Mouse (Mus musculus): Measurements from ENCODE around the gene Tbc1d12.
"Not testable (repeated sequence)": the region's sequence is repeated elsewhere in the genome, so short reads cannot be mapped to it uniquely, and the experiment has no call there.

Gene Tbc1d12

DNA sequence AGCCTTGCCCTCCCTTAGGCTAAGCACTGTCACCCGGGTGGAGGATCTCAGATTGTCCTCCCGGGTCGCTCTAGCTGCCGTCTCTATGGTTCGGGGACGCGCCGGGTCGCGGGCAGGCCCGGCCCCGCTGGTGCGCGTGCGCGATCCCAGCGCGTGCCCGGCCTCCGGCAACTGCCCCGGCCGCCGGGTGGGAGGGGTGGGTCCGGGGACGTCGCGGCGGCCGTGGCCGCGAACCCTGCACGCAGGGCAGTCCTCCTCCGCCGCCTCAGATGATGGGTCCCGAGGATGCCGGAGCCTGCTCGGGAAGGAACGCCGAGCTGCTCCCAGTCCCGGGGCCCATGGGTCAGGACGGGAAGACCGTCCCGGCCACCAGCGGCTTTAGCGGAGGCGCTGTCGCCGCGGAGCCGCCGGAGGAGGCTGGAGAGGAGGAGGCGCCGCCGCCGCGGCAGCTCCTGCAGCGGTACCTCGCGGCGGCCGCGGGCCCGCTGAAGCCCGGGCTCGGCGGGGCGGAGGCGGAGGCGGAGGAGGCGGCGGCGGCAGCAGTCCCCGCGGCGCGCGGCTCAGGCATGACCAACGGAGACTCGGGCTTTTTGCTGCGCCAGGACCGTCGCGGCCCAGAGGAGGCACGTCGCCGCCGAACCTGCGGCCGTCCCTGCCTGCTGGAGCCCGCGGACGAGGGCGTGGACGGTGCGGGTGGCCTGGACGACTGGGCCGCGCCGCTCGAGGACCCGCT is at the start of gene Tbc1d12:
Gene Tbc1d12 (plus strand): TSS at position 142 of the 733 bp plus-strand sequence.
- DNase-seq (ENCODE audit: low spot score in 2 of 2) = peak; percentile 88 to 90

DNA sequence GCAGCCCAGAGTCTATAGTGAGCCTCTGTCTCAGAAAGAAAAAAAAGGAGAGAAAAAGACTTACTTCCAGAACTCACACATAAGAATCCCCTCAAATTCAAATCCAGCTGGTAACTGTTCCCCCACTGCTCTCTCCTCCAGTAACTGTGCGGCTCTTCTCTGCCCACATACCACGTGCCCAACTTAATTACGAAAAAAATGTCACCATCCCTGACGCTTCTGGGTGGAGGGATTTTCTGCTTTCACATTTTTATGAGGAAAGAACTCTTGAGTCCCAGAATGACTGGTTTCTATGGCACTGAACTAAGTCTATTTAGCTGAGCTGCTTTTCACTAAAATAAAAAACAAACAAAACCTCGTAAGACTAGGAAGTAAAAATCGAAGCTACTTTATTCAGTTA is 48.6 kb upstream of the Tbc1d12 start:
- no peak for DNase-seq (ENCODE audit: low spot score in 2 of 2)

DNA sequence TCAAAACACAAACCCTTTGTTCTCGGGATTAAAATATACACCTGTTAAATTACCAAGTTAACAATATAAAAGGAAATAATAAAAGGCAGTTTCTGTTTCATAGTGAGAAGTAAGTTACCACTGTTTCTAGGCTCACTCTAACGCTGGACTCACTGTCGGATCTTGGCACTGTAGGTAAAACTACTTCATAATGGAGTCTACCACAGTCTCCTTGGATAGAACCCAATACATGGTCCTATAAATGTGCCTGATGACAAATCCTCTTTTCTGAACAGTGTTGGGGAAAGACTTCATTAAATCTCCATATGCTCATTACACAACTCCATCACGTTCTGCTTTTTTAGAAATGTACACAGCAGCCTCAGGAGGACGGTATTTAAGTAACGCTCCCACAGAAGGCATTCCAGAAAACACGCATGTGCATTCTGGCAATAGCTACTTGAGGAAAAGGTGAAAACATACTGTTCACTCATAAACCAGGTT is 42.8 kb upstream of the Tbc1d12 start:
- DNase-seq (ENCODE audit: low spot score in 2 of 2) = no peak

DNA sequence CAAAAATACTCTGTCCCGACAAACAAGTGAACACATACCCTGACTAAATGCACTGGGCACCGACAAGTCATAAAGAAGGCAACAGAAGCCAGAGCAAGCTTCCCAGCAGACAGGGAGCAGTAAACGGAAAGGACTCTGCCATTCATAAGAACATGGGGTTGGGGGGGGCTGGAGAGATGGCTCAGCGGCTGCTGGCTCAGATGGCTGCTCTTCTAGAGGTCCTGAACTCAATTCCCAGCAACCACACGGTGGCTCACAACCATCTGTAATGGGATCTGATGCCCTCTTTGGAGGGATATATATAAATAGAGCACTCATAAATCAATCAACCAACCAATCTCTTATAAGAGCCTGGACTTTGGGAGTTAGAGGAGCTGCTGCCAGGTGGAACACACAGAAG is 39.8 kb upstream of the Tbc1d12 start:
- DNase-seq (ENCODE audit: low spot score in 2 of 2) = no peak

DNA sequence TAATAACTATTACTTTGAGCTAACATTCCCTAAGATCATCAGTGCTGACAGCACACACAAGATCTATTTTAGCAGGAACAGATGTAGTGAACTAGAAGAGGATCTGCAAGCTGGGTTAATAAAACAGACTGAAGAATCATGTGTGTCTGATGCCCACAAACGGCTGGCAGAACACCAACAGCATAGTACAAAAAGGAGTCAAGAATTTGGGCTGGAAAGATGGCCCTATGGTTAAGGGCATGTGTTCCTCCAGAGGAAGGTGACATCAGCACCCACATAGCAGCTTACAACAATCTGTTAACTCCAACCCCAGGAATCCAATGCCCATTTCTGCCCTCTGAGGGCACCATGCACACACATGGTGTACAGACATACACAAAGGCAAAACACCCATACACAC is 38.1 kb upstream of the Tbc1d12 start:
- no peak for DNase-seq (ENCODE audit: low spot score in 2 of 2)

DNA sequence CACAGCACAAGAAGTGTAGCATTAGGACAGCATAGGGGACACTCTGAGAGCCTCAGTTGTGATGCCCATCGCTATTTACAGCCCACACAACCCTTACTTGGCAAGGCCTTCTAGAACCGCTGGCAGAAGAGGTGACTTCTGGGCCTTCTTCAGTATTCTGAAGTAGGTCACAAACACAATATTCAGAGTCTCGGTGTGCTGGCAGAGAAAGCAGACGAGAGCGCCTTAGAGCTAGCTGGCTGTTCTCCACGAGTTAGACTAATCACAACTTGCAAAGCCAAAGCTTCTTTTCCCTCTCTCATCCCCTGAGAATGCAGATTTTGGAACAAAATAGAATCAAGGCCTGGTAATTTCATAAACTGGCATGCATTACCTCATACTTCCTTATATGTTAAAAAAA is 37.6 kb upstream of the Tbc1d12 start:
- DNase-seq (ENCODE audit: low spot score in 2 of 2) = no peak

DNA sequence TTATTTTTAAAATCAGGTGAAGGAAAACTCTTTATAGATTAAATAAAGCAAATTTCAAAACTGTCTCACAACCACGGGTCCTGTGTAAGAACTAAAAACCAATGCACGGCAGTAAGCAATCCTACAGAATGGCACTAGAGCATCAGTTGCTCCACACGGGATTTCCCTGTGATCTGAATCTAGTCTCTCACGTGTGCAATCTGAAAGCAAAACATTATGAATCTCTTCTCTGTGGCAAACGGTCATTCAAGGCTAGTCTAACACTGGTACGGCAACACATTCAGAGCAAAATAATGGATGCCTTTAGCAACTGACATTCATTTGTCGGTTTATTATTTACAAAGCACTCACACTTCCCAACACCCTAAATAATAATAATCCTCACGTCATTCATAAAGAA is 18.2 kb upstream of the Tbc1d12 start:
- DNase-seq (ENCODE audit: low spot score in 2 of 2) = no peak

DNA sequence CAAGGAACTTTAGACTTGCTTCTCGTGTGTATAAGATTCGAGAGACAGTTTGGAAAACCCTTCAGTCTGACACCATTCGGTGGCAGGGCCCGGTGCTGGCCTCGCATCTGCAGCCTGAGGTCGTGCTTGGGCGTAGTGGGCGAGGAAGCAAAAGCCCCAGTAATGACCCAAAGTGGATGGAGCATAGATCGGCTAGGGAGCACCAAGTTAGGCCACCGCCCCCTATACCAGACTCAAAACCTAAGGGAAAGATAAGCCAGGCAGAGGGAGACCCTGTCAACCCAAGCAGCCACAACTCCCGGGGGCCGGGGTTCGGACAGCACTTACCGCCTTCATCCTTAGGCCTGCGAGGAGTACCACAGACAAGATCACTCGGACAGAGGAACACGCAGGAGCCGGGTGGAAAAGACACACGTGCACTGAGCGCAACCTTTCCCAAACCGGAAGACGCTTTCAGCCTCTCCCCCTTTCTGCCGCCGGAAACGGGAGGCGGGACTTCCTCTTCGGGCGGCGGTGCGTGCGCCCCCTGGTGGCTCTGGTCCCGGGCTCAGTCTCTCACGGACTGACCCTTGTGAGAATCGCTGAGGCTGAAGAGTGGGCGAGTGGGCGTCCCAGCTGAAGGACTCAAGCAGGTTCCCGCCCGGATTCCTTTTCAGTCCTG is 17.5 kb upstream of the Tbc1d12 start, which contains the start of gene Noc3l:
Gene Noc3l (minus strand): TSS at position 472 of the 661 bp plus-strand sequence.
- peak; percentile 87 to 91 for DNase-seq (ENCODE audit: low spot score in 2 of 2)

DNA sequence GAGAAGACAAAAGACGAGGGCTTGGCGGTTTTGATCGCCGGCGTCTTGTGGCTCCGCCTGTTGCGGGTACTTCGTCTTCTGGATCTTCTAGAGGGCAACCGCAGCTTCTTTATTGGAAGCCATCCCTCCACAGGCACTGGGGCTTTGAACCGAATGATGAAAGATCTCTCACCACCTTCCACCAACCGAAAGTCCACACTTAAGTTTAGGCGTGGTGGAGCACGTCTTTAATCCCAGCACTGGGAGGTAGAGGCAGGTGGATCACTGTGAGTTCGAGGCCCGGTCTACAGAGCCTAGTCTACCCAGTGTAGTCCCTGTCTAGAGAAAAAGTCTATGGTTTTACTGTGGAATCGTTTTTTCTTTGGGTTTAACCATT is 17.0 kb upstream of the Tbc1d12 start:
- DNase-seq (ENCODE audit: low spot score in 2 of 2) = no peak

DNA sequence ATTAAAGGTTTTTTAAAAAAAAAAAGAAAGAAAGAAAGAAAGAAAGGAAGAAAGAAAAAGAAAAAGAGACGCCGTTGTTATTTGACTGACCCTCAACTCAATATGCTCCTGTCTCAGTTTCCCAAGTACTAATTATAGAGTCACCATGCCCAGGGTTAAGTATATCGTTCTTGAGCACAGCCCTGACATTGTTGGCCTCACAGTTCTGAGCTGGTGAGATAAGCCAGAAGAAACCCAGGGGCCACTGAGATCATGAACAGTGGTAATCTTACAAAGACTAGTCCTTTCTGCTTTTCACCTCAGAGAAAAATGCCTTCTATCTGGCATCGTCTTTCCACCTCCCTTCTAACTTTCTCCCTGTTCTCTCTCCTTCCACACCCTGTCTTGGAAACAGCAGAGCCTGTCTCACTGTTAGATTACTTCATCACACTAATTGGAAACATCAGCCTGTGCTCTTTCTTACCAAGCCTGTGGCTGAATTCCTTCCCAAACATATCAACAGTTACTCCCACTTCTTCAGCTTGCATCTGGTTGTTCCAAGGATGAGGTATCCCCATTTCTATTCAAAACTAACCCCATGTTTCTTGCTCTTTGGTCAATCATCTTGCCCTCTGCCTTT is 16.1 kb upstream of the Tbc1d12 start:
- no peak for DNase-seq (ENCODE audit: low spot score in 2 of 2)

DNA sequence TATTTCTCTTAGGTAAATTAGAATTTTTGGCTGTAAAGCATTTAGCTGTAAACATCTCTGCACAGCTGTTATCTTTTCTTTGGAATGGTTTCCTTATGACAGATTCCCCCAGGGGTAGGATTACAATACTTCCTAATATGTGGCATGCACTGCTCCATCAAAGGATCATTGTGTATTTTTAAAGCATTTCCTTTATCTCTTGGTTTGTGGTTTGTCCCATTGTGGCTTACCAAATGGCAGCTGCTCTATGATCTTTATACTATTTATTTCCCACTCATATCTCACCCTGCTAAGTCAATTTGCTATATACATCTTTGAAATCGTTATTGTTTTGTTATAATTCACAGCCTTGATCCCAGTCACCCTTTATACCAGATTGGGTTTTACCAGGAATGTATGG is 3.2 kb upstream of the Tbc1d12 start:
- no peak for DNase-seq (ENCODE audit: low spot score in 2 of 2)

DNA sequence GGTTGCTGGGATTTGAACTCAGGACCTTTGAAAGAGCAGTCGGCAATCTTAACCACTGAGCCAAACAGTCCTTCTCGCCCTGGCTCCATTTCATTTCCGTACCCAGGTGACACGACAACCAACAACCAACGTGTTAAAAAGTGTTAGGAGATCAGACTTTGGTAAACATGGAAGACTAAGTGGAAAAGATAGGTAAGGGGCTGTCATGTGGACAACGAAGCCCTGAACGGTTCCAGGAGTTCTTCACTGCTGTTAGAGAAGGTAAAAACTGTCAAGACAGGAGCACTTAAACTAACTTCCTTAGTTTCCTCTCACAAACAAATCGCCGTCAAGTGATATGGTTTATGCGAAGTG is 318 bp upstream of the Tbc1d12 start:
- DNase-seq (ENCODE audit: low spot score in 2 of 2) = no peak

DNA sequence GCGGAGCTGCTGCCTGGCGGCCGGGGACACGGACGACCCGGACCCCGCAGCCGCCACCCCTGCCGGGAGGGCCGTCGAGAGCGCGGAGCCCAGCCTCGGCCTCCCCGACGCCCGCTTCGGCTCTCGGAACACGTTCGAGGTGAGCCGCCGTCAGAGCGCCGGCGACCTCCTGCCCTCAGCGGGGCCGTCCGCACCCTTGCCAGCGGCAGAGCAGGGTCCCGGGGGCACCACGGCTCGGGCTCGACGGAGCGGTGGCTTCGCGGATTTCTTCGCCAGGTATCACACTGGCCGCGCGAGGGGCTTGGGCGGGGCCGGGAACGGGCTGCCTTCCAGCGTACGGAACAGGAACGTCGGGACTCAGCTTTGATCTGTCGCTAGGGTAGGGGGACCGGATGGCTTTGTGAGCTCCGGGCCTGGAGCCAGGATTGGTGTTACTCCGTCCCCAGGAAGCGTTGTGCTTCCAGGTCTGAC is 827 bp downstream of the Tbc1d12 start:
- peak in 1 of 2 experiments; percentile 13 for DNase-seq (ENCODE audit: low spot score in 2 of 2)

DNA sequence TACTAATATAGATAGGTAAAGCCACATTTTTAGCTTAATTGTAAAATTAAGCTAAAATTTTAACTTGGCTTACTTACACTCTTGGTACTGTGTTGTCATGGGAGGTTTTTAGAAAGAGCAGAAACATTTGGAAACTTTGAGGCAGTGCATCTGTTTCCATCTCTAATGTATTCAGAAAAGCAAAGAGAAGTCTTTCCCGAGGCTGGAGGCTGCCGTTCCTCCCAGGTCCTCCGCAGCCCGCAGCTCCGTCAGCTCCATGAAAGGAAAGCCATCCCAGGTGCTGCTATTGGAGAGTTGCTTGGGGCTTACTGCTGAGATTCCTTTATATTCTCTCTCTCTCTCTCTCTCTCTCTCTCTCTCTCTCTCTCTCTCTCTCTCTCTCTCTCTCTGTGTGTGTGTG is 8.4 kb downstream of the Tbc1d12 start:
- DNase-seq (ENCODE audit: low spot score in 2 of 2) = no peak

DNA sequence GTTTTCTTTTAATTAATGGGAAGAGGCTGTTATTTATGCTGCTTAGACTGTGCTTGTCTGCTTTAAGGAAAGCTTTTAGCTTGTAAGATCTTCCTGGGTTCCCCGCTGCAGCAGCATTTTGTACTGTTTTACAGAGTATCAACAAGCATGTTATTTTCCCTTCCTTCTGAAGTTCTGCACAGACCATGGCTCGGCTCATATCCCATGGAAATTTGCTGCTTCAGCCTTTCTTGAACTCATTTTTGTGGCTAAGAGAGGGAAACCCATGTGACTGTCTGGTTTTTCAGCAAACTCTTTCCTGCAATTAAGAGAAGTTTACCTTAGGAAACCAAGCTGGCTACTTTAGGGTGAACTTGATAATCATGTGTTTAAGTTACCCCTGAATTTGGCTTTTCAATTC is 10.0 kb downstream of the Tbc1d12 start:
- no peak for DNase-seq (ENCODE audit: low spot score in 2 of 2)

DNA sequence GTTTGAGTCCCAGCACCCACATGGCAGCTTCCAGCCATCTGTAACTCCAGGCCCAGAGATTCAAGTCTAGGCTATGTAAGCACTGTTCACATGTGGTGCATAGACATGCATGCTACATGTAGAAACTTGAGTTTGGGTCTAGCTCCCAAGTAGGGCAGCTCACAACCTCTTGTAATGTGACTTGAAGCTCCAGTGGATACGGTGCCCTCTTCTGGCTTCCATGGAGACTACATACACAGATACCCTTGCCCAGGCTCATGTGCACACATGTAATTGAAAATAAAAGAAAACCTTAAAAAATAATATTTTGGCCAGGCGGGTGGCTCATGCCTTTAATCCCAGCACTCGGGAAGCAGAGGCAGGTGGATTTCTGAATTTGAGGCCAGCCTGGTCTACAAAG is 21.8 kb downstream of the Tbc1d12 start:
- no peak for DNase-seq (ENCODE audit: low spot score in 2 of 2)

DNA sequence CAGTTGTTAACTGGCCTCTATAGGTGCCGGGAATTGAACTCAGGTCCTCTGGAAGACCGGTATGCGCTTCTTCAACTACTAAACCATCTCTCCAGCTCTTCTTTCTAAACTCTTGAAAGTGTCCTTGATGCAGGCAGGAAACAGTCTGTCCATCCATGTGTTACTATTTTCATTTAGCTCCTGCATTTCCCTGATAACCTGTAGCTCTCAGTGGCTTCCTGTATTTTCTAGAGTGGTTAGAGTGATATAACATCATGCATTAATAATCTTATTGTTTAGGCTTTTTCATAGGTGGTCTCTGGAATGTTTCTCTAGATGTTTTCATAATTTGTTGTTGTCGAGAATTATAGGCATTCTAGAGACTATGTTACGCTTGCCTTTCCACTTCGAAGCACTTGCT is 26.1 kb downstream of the Tbc1d12 start:
- no peak for DNase-seq (ENCODE audit: low spot score in 2 of 2)

DNA sequence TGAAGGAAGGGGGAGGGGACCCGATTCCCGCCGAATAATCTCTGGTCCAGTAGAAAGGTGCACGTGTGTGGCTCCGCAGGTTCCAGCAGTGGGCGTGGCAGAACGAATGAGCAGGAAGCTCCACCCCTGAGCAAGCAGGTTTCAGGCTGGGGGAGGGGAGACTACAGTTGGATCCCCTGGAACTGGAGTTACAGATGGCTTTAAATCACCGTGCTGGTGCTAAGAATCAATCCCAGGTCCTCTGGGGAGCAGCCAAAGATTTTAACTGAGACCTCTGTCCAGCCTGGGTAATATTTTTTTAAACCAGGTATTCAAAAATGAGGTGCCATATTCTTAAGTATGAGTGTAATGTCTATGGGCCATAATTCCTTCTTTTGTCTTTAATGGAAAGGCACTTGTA is 38.4 kb downstream of the Tbc1d12 start:
- not testable (repeated sequence) for DNase-seq (ENCODE audit: low spot score in 2 of 2)

DNA sequence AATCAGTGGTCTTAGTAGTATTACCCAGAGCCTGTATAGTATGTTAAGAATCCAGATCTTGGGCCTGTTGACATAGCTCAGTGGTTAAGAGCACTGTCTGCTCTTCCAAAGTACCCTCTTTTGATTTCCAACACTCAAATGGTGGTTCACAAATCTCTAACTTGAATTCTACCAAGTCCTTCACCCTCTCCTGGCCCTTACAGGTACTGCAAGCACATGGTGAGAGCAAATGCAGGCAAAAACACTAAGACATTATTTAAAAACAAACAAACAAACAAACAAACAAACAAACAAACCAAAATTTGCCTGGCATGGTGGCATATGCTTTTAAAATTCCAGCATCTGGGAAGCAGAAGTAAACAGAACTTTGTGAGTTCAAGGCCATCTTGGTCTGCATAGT is 43.9 kb downstream of the Tbc1d12 start:
- no peak for DNase-seq (ENCODE audit: low spot score in 2 of 2)

DNA sequence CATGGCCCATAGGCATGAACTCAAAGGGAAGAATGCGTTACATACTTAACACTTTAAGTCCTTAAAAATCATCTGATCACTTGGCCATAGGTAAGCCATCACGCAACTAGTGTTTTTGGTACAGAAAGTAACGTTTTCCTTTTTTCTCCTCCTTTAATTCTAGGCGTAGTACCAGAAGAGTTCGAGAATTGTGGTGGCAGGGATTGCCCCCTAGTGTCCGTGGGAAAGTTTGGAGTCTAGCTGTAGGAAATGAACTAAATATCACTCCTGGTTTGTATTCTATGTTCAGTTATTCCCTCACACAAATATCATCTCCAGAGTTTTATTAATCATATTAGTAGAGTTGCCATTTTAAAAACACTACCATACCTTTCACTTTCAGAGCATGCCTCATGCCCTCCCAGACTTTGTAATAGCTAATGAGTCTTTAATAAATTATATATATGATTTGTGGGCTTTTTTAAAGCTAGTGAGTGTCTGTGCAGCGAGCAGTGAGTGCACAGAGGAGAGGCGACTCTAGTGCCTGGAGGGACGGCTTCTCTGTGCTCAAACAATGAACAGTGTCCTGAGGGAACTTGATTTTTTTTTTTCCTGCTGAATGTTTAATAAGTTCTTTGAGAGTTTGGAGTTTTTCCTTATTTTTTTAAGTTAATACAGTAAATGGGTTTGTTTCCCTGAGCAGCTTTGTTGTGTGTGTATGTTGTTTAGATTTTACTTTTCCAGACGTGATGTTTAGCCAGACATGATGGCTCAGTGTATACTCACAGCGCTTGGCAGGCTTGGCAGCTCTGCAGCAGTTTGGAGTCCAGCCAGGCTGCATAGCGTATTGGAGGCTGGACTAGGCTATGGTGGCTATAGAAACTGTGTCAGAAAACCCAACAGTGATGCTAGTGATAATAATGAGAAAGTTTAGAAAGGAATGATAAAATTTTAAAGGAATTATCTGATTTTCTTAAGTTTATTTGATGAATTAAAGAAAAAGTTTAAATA is 65.1 kb downstream of the Tbc1d12 start:
- no peak for DNase-seq (ENCODE audit: low spot score in 2 of 2)

DNA sequence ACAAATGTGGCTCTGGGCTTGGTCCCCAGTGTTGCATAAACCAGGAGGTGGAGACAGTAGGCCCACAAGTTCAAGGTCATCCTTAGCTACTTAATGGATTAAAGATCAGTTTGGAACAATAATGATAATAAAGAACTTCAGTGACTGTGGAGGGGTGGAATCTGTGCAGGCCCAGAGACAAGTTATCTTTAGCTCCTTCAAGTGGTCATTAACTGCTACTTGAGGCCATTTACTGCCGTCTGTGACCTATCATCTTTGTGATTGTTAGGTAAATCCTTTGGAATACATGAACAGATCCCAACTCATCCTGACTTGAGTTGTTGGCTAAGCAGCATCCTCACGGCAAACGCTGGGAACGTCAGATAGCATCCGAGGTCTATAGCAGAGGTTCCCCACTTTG is 66.1 kb downstream of the Tbc1d12 start:
- DNase-seq (ENCODE audit: low spot score in 2 of 2) = no peak

DNA sequence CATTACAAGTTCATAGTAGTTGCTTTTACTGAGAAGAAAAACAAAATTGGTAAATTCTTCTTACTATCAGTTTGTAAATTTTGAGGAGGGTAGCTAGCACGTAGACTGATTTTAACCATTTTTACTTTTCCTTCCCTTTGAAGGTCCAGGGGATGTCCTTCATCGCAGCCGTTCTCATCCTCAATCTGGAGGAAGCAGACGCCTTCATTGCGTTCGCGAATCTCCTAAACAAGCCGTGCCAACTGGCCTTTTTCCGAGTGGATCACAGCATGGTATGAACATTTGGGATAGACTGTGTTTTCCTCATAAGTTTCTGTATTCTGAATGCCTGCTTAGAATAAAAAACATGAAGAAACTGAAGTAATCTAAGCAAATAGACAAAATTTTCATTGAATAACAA is 77.4 kb downstream of the Tbc1d12 start:
- DNase-seq (ENCODE audit: low spot score in 2 of 2) = no peak
